Mouse (Mus musculus) layer of hippocampus, postnatal 25 days (tissue): Measurements from ENCODE around the gene Clasrp. TPM values are rescaled to one million over a fixed set of nuclear protein-coding genes. Genes with fewer than 3 reads are reported as not detected.

Experiments
- DNase-seq, 2 experiments: peaks; one replicate each; pipeline ENCODE4 v3.0.0; 2022; ENCODE audit warnings: mixed read lengths in 2 of 2, low spot score in 1 of 2; ENCODE audit errors: extremely low spot score in 1 of 2
- total RNA-seq, 2 experiments: library from RNA; stranded (reverse); gene quantifications; 2 replicates each; pipeline ENCODE4 v1.2.3; 2021

Clasrp gene
- total RNA-seq, 2 experiments from 2014 or later = 70.6 to 94.5 TPM

DNA sequence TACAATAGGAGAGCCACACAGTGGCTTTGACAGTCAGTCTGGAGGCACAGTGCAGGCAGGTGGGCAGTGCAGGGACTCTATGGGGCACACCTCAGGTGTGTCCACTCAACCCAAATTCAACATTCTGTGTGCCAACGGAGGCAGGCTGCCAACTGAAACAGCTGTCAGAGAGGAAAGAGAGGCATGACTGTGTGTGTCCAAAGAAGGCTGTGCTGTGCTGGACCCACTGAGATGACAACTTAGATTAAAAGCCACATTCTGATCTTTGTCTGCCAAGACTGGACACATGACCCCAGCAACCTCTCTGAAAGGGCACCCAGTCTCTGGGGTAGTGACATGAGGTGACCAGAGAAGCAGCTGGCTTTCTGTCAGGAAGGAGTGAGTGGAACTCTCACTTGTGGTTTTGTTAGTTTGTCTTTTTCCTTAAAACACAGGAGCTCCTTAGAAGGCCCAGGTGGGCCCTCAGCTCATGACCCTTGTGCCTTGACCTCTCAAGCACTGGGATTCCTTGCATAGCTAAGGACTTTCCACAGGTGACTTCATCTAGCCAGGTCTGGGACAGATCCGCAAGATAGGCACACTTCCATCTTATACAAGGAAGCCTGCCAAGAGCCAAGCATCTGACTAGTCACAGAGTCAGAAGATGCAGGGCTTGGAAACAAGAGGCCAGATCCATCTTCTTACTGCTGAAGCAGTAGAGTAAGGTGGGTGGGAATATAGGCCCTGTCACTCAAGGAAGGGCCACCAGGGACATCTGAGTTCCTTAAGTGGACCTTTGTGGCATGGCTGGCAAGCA, 63.3 kb downstream of the Clasrp start:
- DNase-seq = no peak

DNA sequence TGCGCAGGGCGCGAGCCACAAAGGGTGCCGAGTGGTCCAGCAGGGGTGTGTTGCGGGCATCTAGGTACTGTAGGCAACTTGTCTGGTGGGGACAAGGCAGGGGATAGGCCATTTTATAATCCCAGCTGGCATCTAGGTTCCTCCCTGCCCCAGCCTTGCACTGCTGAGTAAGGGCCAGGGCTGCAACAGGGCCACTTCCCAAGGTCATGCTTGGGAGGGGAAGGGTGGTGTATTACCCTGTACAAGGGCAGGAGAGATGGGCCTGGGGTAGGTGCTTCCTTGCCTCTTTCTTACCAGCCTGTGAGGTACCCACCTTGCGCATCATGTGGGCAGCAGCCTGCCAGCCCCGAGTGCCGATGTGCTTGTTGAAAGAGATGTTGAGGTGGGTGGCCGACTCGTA, 69.6 kb downstream of the Clasrp start:
- DNase-seq = no peak

DNA sequence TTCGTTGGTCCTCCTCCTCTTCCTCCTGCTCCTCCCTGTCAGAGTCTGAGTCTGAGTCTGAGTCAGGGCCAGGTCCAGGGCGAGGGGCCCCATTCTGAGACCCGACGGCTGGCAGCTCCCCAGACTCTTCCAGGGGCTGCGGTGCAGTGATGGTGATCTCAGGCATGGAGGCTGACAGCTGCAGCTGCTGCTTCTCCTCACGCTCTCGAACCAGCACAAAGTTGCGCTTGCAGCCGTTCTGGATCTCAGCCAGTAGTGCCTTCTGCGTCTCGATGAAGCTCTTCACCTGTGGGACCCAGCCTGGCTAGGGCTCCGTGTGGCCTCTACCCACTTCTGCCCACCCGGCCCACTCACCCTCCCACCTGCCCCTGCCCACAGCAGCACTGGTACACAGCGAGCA, 72.0 kb downstream of the Clasrp start:
- no peak for DNase-seq

DNA sequence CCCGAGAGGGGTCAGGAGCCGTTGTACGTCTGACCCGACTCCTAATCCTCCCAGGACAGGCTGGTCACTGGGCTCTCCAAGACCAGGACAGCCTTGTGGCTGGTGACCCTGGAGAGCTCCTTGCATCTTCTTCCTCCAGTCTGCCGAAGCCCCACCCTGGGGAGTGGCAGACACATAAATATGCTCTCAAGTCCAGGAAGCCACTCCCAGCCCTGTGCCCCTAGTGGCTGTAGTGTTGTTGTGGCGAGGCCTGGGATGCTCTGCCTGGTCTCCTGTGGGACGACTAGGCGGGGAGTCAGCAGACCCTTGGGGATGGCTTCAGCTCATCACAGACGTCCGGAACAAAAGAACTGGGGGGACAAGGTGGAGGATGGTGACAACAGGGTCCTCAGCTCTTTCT, 73.2 kb downstream of the Clasrp start:
- DNase-seq = no peak

Other genes with a start within 250 kb of the Clasrp start
- 10 to 100 TPM; 17.7 to 18.3 TPM for gene Cd3eap, start 245.0 kb downstream of the Clasrp start, total RNA-seq
- 1 to 10 TPM; 4.5 to 4.8 TPM for gene Ppp1r13l, start 244.7 kb downstream of the Clasrp start, total RNA-seq
- gene Ercc2, start 222.5 kb downstream of the Clasrp start, total RNA-seq = 10 to 100 TPM; 34.5 to 34.9 TPM
- gene Klc3, start 200.4 kb downstream of the Clasrp start, total RNA-seq = 1 to 10 TPM; 2.2 to 3.4 TPM
- not detected for gene Ckm, start 199.7 kb downstream of the Clasrp start, total RNA-seq
- gene Mark4, start 145.7 kb downstream of the Clasrp start, total RNA-seq = 100 to 1,000 TPM in 1 of 2 experiments, 10 to 100 TPM in 1; 92.8 to 105 TPM
- gene Exoc3l2, start 141.2 kb downstream of the Clasrp start, total RNA-seq = under 1 TPM; 0.37 to 0.38 TPM
- gene Bloc1s3, start 96.1 kb downstream of the Clasrp start, total RNA-seq = 1 to 10 TPM; 6.0 to 7.1 TPM
- gene Trappc6a, start 96.1 kb downstream of the Clasrp start, total RNA-seq = 10 to 100 TPM; 20.1 to 21.1 TPM
- under 1 TPM; 0.49 to 0.66 TPM for gene Nkpd1, start 86.6 kb downstream of the Clasrp start, total RNA-seq
- gene Ppp1r37, start 41.4 kb downstream of the Clasrp start, total RNA-seq = 100 to 1,000 TPM; 103 to 112 TPM
- gene Zfp296, start 27.2 kb downstream of the Clasrp start, total RNA-seq = 1 to 10 TPM in 1 of 2 experiments, under 1 TPM in 1; 0.30 to 1.0 TPM
- gene Gemin7, start 26.9 kb downstream of the Clasrp start, total RNA-seq = 10 to 100 TPM; 38.0 to 40.7 TPM
- gene Relb, start 25.0 kb upstream of the Clasrp start, total RNA-seq = 10 to 100 TPM in 1 of 2 experiments, 1 to 10 TPM in 1; 9.4 to 10.4 TPM
- gene Clptm1, start 60.5 kb upstream of the Clasrp start, total RNA-seq = 100 to 1,000 TPM; 148 TPM
- not detected for gene Apoc2, start 73.5 kb upstream of the Clasrp start, total RNA-seq
- gene Gm44805, start 76.9 kb upstream of the Clasrp start, total RNA-seq = not detected
- not detected for gene Apoc4, start 77.0 kb upstream of the Clasrp start, total RNA-seq
- gene Apoc1, start 88.2 kb upstream of the Clasrp start, total RNA-seq = 1 to 10 TPM; 4.8 to 7.5 TPM
- 1,000 to 10,000 TPM; 2,615 to 2,768 TPM for gene Apoe, start 94.7 kb upstream of the Clasrp start, total RNA-seq
- 100 to 1,000 TPM; 109 TPM for gene Tomm40, start 111.0 kb upstream of the Clasrp start, total RNA-seq
- 1 to 10 TPM; 7.9 to 9.1 TPM for gene Nectin2, start 146.0 kb upstream of the Clasrp start, total RNA-seq
- gene Bcam, start 166.5 kb upstream of the Clasrp start, total RNA-seq = 10 to 100 TPM in 1 of 2 experiments, 1 to 10 TPM in 1; 8.7 to 11.4 TPM
- gene Cblc, start 192.3 kb upstream of the Clasrp start, total RNA-seq = not detected
- under 1 TPM; 0.49 to 0.61 TPM for gene Bcl3, start 218.3 kb upstream of the Clasrp start, total RNA-seq
- 1 to 10 TPM; 1.8 to 2.9 TPM for gene Gm19345, start 247.5 kb upstream of the Clasrp start, total RNA-seq